Mouse (Mus musculus): ENCODE measurements around the gene Sall1. TPM values are rescaled to one million over a fixed set of nuclear protein-coding genes. Genes with fewer than 3 reads are reported as not detected.

Gene Sall1
- polyA plus RNA-seq (2012; rRNA removed) (13.6 and 17.9 TPM in 2 replicates), polyA plus RNA-seq (2014; fragmentation: Nextera tagmentation; extraction: Ambion mirVana) (8.4 and 11.2 TPM in 2 replicates)

- WGBS = 3% methylated on average over 25 of the region's 25 CpGs
- ATAC-seq (ENCODE audit: low FRiP score, low read depth) = no peak
Observed at GRCm38 (mm10) chr8:89043940-89044339, at the start of gene Sall1. Gene Sall1 (minus strand): TSS chr8:89044162.

GRCm38 (mm10) chr8:89089916-89090315 is 46.0 kb upstream of the Sall1 start:
- H3K4me1 ChIP-seq (ENCODE audit: control insufficient read depth, insufficient read depth, low read length) = 0 out of 2 replicates have a peak, but pooled peaks cover 5% of the 10 kb centered on the region
- ATAC-seq (ENCODE audit: low FRiP score, low read depth) (no peak), DNase-seq (ENCODE audit: low spot score) (no peak)
- H3K27ac ChIP-seq (replicated peaks; ENCODE audit: low read depth, low read length) = no peak overlapping the region
- no peaks in the 10 kb centered on the region for H3K36me3 ChIP-seq (ENCODE audit: control insufficient read depth, insufficient read depth, low read length)
- no peaks in the 10 kb centered on the region for H3K27me3 ChIP-seq (ENCODE audit: control insufficient read depth, insufficient read depth, low read length)
- WGBS = 28% methylated on average over 5 of the region's 5 CpGs
- no peak overlapping the region for H3K4me2 ChIP-seq (replicated peaks; ENCODE audit: low read depth, low read length, severe bottlenecking)
- no peak overlapping the region for H3K4me3 ChIP-seq (replicated peaks; ENCODE audit: low read length)
- no peak for TF ChIP-seq POLR2A (IDR thresholded peaks at IDR 0.05; ENCODE audit: borderline replicate concordance, extremely low read depth, insufficient read depth, insufficient read length)
- no peaks in the 10 kb centered on the region for H3K9me3 ChIP-seq (ENCODE audit: control insufficient read depth, low read length)
- no peak overlapping the region for H3K9ac ChIP-seq (ENCODE audit: low read depth, low read length, severe bottlenecking)

More at GRCm38 (mm10) chr8:89043940-89044339, at the start of gene Sall1:
- H3K9me3 ChIP-seq (ENCODE audit: control insufficient read depth, low read length) = no peaks in the 10 kb centered on the region
- peak within 1 kb of the TSS; percentile 97 for H3K9ac ChIP-seq (ENCODE audit: low read depth, low read length, severe bottlenecking)
- TF ChIP-seq POLR2A (IDR thresholded peaks at IDR 0.05; ENCODE audit: borderline replicate concordance, extremely low read depth, insufficient read depth, insufficient read length) = no peak
- H3K27me3 ChIP-seq (ENCODE audit: control insufficient read depth, insufficient read depth, low read length) = peaks cover 12% of the 10 kb centered on the region; the same call in 1 of the 2 replicates
- DNase-seq (ENCODE audit: low spot score) = no peak
- peak within 1 kb of the TSS; percentile 68 for H3K4me3 ChIP-seq (replicated peaks; ENCODE audit: low read length)
- H3K4me1 ChIP-seq (ENCODE audit: control insufficient read depth, insufficient read depth, low read length) = peaks cover 5% of the 10 kb centered on the region
- H3K4me2 ChIP-seq (replicated peaks; ENCODE audit: low read depth, low read length, severe bottlenecking) = peak within 1 kb of the TSS; percentile 79
- H3K36me3 ChIP-seq (ENCODE audit: control insufficient read depth, insufficient read depth, low read length) = no peaks in the 10 kb centered on the region
- H3K27ac ChIP-seq (replicated peaks; ENCODE audit: low read depth, low read length) = peak within 1 kb of the TSS; percentile 98

GRCm38 (mm10) chr8:89079147-89079546 is 35.2 kb upstream of the Sall1 start:
- DNase-seq (ENCODE audit: low spot score) (no peak), ATAC-seq (ENCODE audit: low FRiP score, low read depth) (no peak)
- 76% methylated on average over 2 of the region's 2 CpGs for WGBS
- TF ChIP-seq POLR2A (IDR thresholded peaks at IDR 0.05; ENCODE audit: borderline replicate concordance, extremely low read depth, insufficient read depth, insufficient read length) = no peak
- Histone ChIP-seq H3K4me2 (replicated peaks; ENCODE audit: low read depth, low read length, severe bottlenecking) (no peak overlapping the region), H3K4me1 (ENCODE audit: control insufficient read depth, insufficient read depth, low read length) (no peaks in the 10 kb centered on the region), H3K9me3 (ENCODE audit: control insufficient read depth, low read length) (no peaks in the 10 kb centered on the region), H3K36me3 (ENCODE audit: control insufficient read depth, insufficient read depth, low read length) (no peaks in the 10 kb centered on the region), H3K27ac (replicated peaks; ENCODE audit: low read depth, low read length) (no peak overlapping the region), H3K4me3 (replicated peaks; ENCODE audit: low read length) (no peak overlapping the region), H3K27me3 (ENCODE audit: control insufficient read depth, insufficient read depth, low read length) (no peaks in the 10 kb centered on the region), H3K9ac (ENCODE audit: low read depth, low read length, severe bottlenecking) (no peak overlapping the region)

GRCm38 (mm10) chr8:89072968-89073382 is 29.0 kb upstream of the Sall1 start:
- 8% methylated on average over 3 of the region's 3 CpGs for WGBS
- Histone ChIP-seq H3K36me3 (ENCODE audit: control insufficient read depth, insufficient read depth, low read length) (no peaks in the 10 kb centered on the region), H3K9me3 (ENCODE audit: control insufficient read depth, low read length) (no peaks in the 10 kb centered on the region), H3K4me1 (ENCODE audit: control insufficient read depth, insufficient read depth, low read length) (peaks cover 7% of the 10 kb centered on the region; the same call in 1 of the 2 replicates), H3K9ac (ENCODE audit: low read depth, low read length, severe bottlenecking) (no peak overlapping the region), H3K27me3 (ENCODE audit: control insufficient read depth, insufficient read depth, low read length) (no peaks in the 10 kb centered on the region), H3K27ac (replicated peaks; ENCODE audit: low read depth, low read length) (no peak overlapping the region), H3K4me2 (replicated peaks; ENCODE audit: low read depth, low read length, severe bottlenecking) (no peak overlapping the region), H3K4me3 (replicated peaks; ENCODE audit: low read length) (no peak overlapping the region)
- no peak for TF ChIP-seq POLR2A (IDR thresholded peaks at IDR 0.05; ENCODE audit: borderline replicate concordance, extremely low read depth, insufficient read depth, insufficient read length)
- no peak for ATAC-seq (ENCODE audit: low FRiP score, low read depth)
- DNase-seq (ENCODE audit: low spot score) = no peak

GRCm38 (mm10) chr8:89067499-89067898 is 23.5 kb upstream of the Sall1 start:
- H3K9me3 ChIP-seq (ENCODE audit: control insufficient read depth, low read length) = no peaks in the 10 kb centered on the region
- H3K4me1 ChIP-seq (ENCODE audit: control insufficient read depth, insufficient read depth, low read length) = no peaks in the 10 kb centered on the region
- no peaks in the 10 kb centered on the region for H3K27me3 ChIP-seq (ENCODE audit: control insufficient read depth, insufficient read depth, low read length)
- H3K4me3 ChIP-seq (replicated peaks; ENCODE audit: low read length) = no peak overlapping the region
- 84% methylated on average over 3 of the region's 3 CpGs for WGBS
- DNase-seq (ENCODE audit: low spot score) = no peak
- no peak overlapping the region for H3K27ac ChIP-seq (replicated peaks; ENCODE audit: low read depth, low read length)
- H3K9ac ChIP-seq (ENCODE audit: low read depth, low read length, severe bottlenecking) = no peak overlapping the region
- no peak overlapping the region for H3K4me2 ChIP-seq (replicated peaks; ENCODE audit: low read depth, low read length, severe bottlenecking)
- no peak for ATAC-seq (ENCODE audit: low FRiP score, low read depth)
- no peaks in the 10 kb centered on the region for H3K36me3 ChIP-seq (ENCODE audit: control insufficient read depth, insufficient read depth, low read length)
- TF ChIP-seq POLR2A (IDR thresholded peaks at IDR 0.05; ENCODE audit: borderline replicate concordance, extremely low read depth, insufficient read depth, insufficient read length) = no peak

Data from limb, embryonic 14.5 days (tissue).